Mouse (Mus musculus) myocyte (in vitro differentiated cells): ENCODE data around the gene Sept7.

Experiments used
- CEBPB ChIP-seq: IDR thresholded peaks from 2 replicates; pipeline ENCODE4 v1.6.1; 2011; ENCODE audit warnings: mild to moderate bottlenecking, moderate library complexity; ENCODE audit not compliant: poor library complexity, insufficient read depth, severe bottlenecking
- E2F4 ChIP-seq: IDR thresholded peaks from one replicate; pipeline ENCODE4 v1.6.1; 2011; ENCODE audit warnings: mild to moderate bottlenecking, control low read depth, moderate library complexity; ENCODE audit not compliant: insufficient read depth
- MAX ChIP-seq: IDR thresholded peaks from one replicate; pipeline ENCODE4 v1.6.1; 2011; ENCODE audit warnings: low read depth, mild to moderate bottlenecking, control low read depth
- POLR2A ChIP-seq: IDR thresholded peaks from one replicate; pipeline ENCODE4 v1.6.1; 2011; ENCODE audit warnings: low read depth, mild to moderate bottlenecking, control low read depth, moderate library complexity; ENCODE audit not compliant: insufficient read length
- REST ChIP-seq: IDR thresholded peaks from one replicate; pipeline ENCODE4 v1.6.1; 2011; ENCODE audit warnings: mild to moderate bottlenecking, control low read depth, moderate library complexity; ENCODE audit not compliant: insufficient read depth, insufficient read length
- TCF3 ChIP-seq: IDR thresholded peaks from one replicate; pipeline ENCODE4 v1.6.1; 2011; ENCODE audit warnings: low read depth, control low read depth; ENCODE audit not compliant: insufficient read length
- USF1 ChIP-seq: IDR thresholded peaks from one replicate; pipeline ENCODE4 v1.6.1; 2011; ENCODE audit warnings: low read depth, mild to moderate bottlenecking, control low read depth, moderate library complexity

GRCm38 (mm10) chr9:25229740-25230139, 22.5 kb upstream of the Sept7 start:
- TF ChIP-seq POLR2A: no peak
- no peak for TF ChIP-seq TCF3
- no peak for TF ChIP-seq CEBPB
- no peak for TF ChIP-seq USF1
- TF ChIP-seq REST: no peak
- TF ChIP-seq MAX: no peak
- TF ChIP-seq E2F4: no peak
